Mouse (Mus musculus) c-Kit-positive CD71-positive TER-119-negative erythroid progenitor cells, embryonic 14.5 days (primary cell): Measurements from ENCODE around the gene Olfr315.
"Not testable (repeated sequence)": the region's sequence is repeated elsewhere in the genome, so short reads cannot be mapped to it uniquely, and the experiment has no call there.

ENCODE experiments used
- DNase-seq: peaks from one replicate; pipeline ENCODE4 v3.0.0-alpha.2; 2013; ENCODE audit warnings: low read depth

The Olfr315 gene

GRCm38 (mm10) chr11:58815676-58816075 is 42.7 kb downstream of the Olfr315 start:
- no peak for DNase-seq

GRCm38 (mm10) chr11:58828937-58829336 is 55.9 kb downstream of the Olfr315 start, which contains the start of gene Olfr312:
Olfr312 (plus strand) TSS chr11:58829237.
- DNase-seq: not testable (repeated sequence)

GRCm38 (mm10) chr11:58829764-58830163 is 56.8 kb downstream of the Olfr315 start:
- no peak for DNase-seq
